Mouse (Mus musculus) kidney, postnatal 0 days (tissue): ENCODE data around the gene 4921530L21Rik. TPM values are rescaled to one million over a fixed set of nuclear protein-coding genes. Genes with fewer than 3 reads are reported as not detected.

ENCODE experiments used
- ATAC-seq: fragments of 200-750 bp; cut with Nextera tagmentation; replicated peaks from 2 replicates; pipeline ENCODE4 v1.8.0; 2017; ENCODE audit warnings: low read depth, moderate number of reproducible peaks, moderate TSS enrichment, moderate library complexity; ENCODE audit not compliant: low FRiP score
- DNase-seq: peaks from one replicate; pipeline ENCODE4 v3.0.0-alpha.2; 2016; ENCODE audit warnings: low spot score
- H3K27ac ChIP-seq: fragments of 300-500 bp; sonication (generic); 2 replicates; pipeline ENCODE4 v1.5.1; 2014; ENCODE audit warnings: mild to moderate bottlenecking
- H3K27me3 ChIP-seq: fragments of 300-500 bp; sonication (generic); 2 replicates; pipeline ENCODE4 v1.6.1; 2014; ENCODE audit warnings: low read length, mixed read lengths; ENCODE audit not compliant: insufficient read depth
- H3K36me3 ChIP-seq: fragments of 300-500 bp; sonication (generic); 2 replicates; pipeline ENCODE4 v1.6.1; 2014; ENCODE audit warnings: low read length, mixed read lengths; ENCODE audit not compliant: insufficient read depth
- H3K4me1 ChIP-seq: fragments of 300-500 bp; sonication (generic); replicated peaks from 2 replicates; pipeline ENCODE4 v1.6.1; 2014; ENCODE audit warnings: antibody characterized with exemption, low read length, mixed read lengths; ENCODE audit not compliant: insufficient read depth
- H3K4me2 ChIP-seq: fragments of 300-500 bp; sonication (generic); 2 replicates; pipeline ENCODE4 v1.6.1; 2014; ENCODE audit warnings: mild to moderate bottlenecking, low read length, moderate library complexity, mixed read lengths
- H3K4me3 ChIP-seq: fragments of 300-500 bp; sonication (generic); replicated peaks from 2 replicates; pipeline ENCODE4 v1.5.1; 2014; ENCODE audit warnings: low read depth, low read length
- H3K9ac ChIP-seq: fragments of 300-500 bp; sonication (generic); 2 replicates; pipeline ENCODE4 v1.6.1; 2014; ENCODE audit warnings: low read depth, low read length
- H3K9me3 ChIP-seq: fragments of 300-500 bp; sonication (generic); replicated peaks from 2 replicates; pipeline ENCODE4 v1.6.1; 2016; ENCODE audit warnings: low read length, inconsistent platforms, mixed read lengths
- CTCF ChIP-seq: IDR thresholded peaks from 2 replicates; pipeline ENCODE4 v1.5.1; 2016; ENCODE audit warnings: antibody characterized with exemption, low read depth, mild to moderate bottlenecking, moderate library complexity
- WGBS: fragments of 180-500 bp; shearing (Covaris S2); extraction: QIAGEN DNeasy Blood & Tissue Kit; methylation state at CpG from one replicate; pipeline ENCODE4 v1.1.7; 2014; 5-methylcytosine and 5-hydroxymethylcytosine counted together
- polyA plus RNA-seq: library from polyadenylated mRNA; unstranded; fragments of >200 nt; fragmentation: Nextera tagmentation; extraction: Ambion mirVana; gene quantifications from 2 replicates; pipeline ENCODE4 v1.2.1, GENCODE M21; 2015

4921530L21Rik gene
- polyA plus RNA-seq, 1 experiment from 2014 or later = not detected

DNA sequence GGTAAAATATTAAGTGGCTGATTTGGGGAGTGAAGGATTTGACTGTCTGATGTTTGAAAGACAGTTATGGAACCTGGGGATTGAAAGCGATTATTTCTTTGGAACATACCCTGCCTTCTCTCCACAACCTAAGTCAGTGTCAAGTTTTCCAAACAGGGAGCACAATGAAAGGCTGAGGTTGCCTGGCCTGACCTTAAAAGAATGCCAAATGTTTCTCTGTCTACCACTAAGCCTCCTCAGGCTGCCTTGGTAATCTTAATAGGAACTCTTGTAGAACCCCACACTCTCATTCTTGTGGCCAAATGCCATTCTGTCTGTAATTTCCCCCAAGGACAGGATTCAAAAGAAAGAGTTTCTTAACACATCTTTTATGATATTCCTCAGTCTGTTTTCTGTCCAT, 3.5 kb upstream of the 4921530L21Rik start:
- H3K9me3 ChIP-seq = no peaks in the 10 kb centered on the region
- DNase-seq (no peak), ATAC-seq (no peak)
- 95% methylated on average over 1 of the region's 1 CpGs for WGBS
- H3K4me1 ChIP-seq = no peaks in the 10 kb centered on the region
- no peaks in the 10 kb centered on the region for H3K27me3 ChIP-seq
- H3K9ac ChIP-seq = no peak overlapping the region
- H3K4me2 ChIP-seq = no peak overlapping the region
- H3K4me3 ChIP-seq = no peak overlapping the region
- H3K27ac ChIP-seq = no peak overlapping the region
- no peaks in the 10 kb centered on the region for H3K36me3 ChIP-seq
- TF ChIP-seq CTCF = no peak

DNA sequence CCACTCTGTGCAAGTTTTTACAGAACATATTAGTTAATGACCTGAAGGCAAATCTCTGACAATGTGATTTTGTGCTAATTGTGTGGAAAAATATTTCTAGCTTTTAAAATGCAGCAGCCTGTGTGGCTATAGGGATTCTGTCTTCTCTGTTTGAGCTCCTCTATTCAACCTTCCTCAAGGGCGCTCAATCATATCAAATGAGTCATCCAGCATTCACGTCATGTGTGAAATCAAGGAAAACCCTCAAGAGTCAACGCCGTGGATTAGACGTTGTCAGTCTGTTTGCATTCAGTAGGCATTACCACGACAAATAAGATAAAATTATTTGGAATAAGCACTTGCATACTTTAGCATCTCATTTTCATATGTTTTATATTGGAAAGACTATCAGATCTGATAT, 18.4 kb downstream of the 4921530L21Rik start:
- H3K4me2 ChIP-seq = no peak overlapping the region
- ATAC-seq (no peak), DNase-seq (no peak)
- H3K36me3 ChIP-seq = no peaks in the 10 kb centered on the region
- no peak overlapping the region for H3K9ac ChIP-seq
- H3K9me3 ChIP-seq = no peaks in the 10 kb centered on the region
- no peak overlapping the region for H3K4me3 ChIP-seq
- 77% methylated on average over 6 of the region's 6 CpGs for WGBS
- no peaks in the 10 kb centered on the region for H3K27me3 ChIP-seq
- no peak for TF ChIP-seq CTCF
- no peak overlapping the region for H3K27ac ChIP-seq
- H3K4me1 ChIP-seq = no peaks in the 10 kb centered on the region

DNA sequence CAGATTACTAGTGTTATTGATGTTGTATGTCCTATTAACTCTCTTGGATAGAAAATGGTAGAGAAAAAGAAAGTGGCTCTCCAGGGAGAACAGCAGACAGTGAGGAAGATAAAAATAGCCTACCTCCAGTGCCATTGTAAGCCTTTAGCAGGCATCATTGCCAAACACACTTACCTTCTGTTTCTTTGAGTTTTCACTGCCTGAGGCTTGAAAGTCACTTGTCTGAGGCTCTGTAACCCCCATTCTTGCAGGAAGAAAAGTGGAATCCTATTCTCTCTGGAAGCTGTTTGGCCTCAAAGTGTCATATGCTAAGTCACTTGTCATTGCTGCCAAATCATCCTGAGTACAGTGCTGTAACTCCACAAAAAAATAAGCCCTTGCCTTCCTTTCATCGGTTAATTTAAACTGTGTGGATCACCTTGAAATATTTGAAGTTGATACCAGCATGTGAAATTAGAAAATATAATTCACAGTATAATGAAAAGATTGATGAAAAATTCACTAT, 23.6 kb downstream of the 4921530L21Rik start:
- whole genome bisulfite sequencing = 93% methylated on average over 1 of the region's 1 CpGs
- H3K9me3 ChIP-seq = no peaks in the 10 kb centered on the region
- no peaks in the 10 kb centered on the region for H3K36me3 ChIP-seq
- no peak for TF ChIP-seq CTCF
- DNase-seq (no peak), ATAC-seq (no peak)
- no peak overlapping the region for H3K4me2 ChIP-seq
- H3K27me3 ChIP-seq = no peaks in the 10 kb centered on the region
- H3K27ac ChIP-seq = no peak overlapping the region
- no peak overlapping the region for H3K4me3 ChIP-seq
- H3K9ac ChIP-seq = no peak overlapping the region
- H3K4me1 ChIP-seq = no peaks in the 10 kb centered on the region

DNA sequence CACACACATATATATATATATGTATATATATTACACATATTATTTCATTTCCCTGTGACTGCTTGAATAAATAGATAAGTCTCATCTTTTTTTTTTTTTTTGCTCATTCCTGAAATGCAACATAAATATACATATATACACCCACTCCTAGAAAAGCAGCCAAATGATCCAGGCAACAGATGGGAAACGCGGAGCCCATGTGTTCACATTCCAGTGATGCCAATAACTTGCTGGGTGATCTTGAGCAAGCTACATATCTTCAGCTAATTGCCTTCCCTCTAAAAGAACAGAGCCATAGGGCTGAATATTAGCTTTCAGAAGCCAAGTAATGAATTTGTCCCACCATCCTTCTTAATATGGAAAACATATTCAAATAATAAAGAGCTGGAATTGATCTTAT, 32.2 kb downstream of the 4921530L21Rik start:
- Histone ChIP-seq H3K9me3 (no peaks in the 10 kb centered on the region), H3K4me1 (no peaks in the 10 kb centered on the region), H3K4me2 (no peak overlapping the region), H3K9ac (no peak overlapping the region), H3K36me3 (no peaks in the 10 kb centered on the region), H3K4me3 (no peak overlapping the region), H3K27ac (no peak overlapping the region), H3K27me3 (no peaks in the 10 kb centered on the region)
- ATAC-seq (no peak), DNase-seq (no peak)
- 84% methylated on average over 2 of the region's 2 CpGs for WGBS
- TF ChIP-seq CTCF = no peak

DNA sequence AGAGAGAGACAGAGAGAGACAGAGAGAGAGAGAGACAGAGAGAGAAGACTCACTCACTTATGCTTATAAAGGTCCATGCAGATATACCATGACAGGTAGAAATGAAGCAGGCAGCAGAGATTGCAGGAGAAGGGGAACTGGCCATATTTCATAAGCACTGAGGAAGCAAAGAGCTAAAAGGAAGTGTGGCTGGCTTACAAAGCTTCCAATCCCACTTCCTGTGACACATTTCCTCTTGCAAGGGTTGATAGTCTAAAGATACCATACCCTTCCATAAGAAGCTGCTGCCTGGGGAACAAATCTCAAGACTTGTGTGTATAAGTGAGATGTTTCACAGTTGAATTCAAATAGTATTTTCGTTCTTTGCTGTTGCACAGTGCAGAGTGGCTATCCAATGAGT, 45.7 kb downstream of the 4921530L21Rik start:
- no peak overlapping the region for H3K4me3 ChIP-seq
- no peak for DNase-seq
- no peaks in the 10 kb centered on the region for H3K9me3 ChIP-seq
- H3K27me3 ChIP-seq = no peaks in the 10 kb centered on the region
- H3K27ac ChIP-seq = no peak overlapping the region
- no peak overlapping the region for H3K9ac ChIP-seq
- no peak for TF ChIP-seq CTCF
- H3K4me1 ChIP-seq = no peaks in the 10 kb centered on the region
- WGBS = 89% methylated on average over 1 of the region's 1 CpGs
- no peaks in the 10 kb centered on the region for H3K36me3 ChIP-seq
- ATAC-seq = no peak
- no peak overlapping the region for H3K4me2 ChIP-seq

DNA sequence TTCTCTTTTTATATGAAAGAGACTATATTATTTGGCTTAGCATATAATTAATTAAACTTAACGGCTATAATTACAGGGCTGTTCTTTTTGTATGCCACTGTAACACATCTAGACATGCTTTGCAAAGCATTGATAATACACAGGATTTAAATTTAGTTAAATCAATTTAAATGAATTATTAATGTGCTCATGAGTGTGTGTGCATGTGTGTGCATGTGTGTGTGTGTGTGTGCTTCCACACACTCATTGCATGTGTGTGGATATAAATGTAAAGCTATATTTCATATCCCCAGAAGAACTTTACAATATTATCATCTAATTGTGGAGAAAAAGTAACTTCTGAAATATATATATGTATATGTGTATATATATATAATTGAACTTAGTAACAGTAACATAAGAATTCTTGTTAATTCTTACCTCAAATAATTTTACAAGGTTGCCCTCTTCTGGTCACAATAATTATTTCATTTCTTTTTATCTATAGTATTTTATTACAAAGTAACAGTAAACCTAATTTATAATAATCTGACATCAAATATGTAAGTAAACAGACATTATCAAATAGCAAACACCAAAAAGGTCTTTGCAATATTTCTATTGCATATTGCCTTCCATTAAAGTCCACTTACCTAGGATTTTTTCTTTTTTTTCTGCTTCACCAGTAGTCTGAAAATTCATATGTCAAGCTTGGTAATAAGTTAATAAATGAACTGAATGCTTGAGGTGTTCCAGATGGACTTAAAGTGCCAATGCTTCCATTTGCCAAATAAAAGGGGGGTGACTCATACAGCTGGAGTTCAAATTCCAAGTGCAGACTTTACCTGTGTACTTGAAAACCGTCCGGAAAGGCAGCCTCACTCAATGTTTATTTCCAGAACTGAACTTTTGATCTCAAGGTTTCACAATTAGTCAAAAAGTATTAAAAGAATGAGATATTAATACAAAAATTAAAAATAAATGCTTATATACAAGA, 47.0 kb downstream of the 4921530L21Rik start:
- Histone ChIP-seq H3K4me2 (no peak overlapping the region), H3K4me1 (no peaks in the 10 kb centered on the region), H3K36me3 (no peaks in the 10 kb centered on the region), H3K27ac (no peak overlapping the region), H3K9ac (no peak overlapping the region), H3K9me3 (no peaks in the 10 kb centered on the region), H3K4me3 (no peak overlapping the region), H3K27me3 (no peaks in the 10 kb centered on the region)
- WGBS = 76% methylated on average over 3 of the region's 3 CpGs
- peak; percentile 17; the same call in 1 of the 2 replicates for TF ChIP-seq CTCF
- DNase-seq (peak; percentile 12), ATAC-seq (0 out of 2 replicates have a peak, but pooled peaks have one; percentile 36)
